Mouse (Mus musculus): ENCODE measurements around the gene Mrpl23. TPM values are rescaled to one million over a fixed set of nuclear protein-coding genes. Genes with fewer than 3 reads are reported as not detected.

Gene Mrpl23
- polyA plus RNA-seq, 1 experiment from 2014 or later: 20.7 TPM

GRCm38 (mm10) chr7:142551691-142552090 lies 19.2 kb downstream of the Mrpl23 start:
- DNase-seq (ENCODE audit: low spot score): no peak

- no peak for DNase-seq (ENCODE audit: low spot score)
Measured at GRCm38 (mm10) chr7:142552591-142553416, 20.3 kb downstream of the Mrpl23 start.

GRCm38 (mm10) chr7:142553417-142554335 lies 21.2 kb downstream of the Mrpl23 start:
- no peak for DNase-seq (ENCODE audit: low spot score)

- DNase-seq (ENCODE audit: low spot score): no peak
Measured at GRCm38 (mm10) chr7:142554625-142555024, 22.1 kb downstream of the Mrpl23 start.

- no peak for DNase-seq (ENCODE audit: low spot score)
Measured at GRCm38 (mm10) chr7:142555366-142556088, 23.0 kb downstream of the Mrpl23 start.

GRCm38 (mm10) chr7:142556089-142556476 lies 23.6 kb downstream of the Mrpl23 start:
- no peak for DNase-seq (ENCODE audit: low spot score)

GRCm38 (mm10) chr7:142557696-142558095 lies 25.2 kb downstream of the Mrpl23 start:
- DNase-seq (ENCODE audit: low spot score): no peak

- no peak for DNase-seq (ENCODE audit: low spot score)
Measured at GRCm38 (mm10) chr7:142558511-142559146, 26.1 kb downstream of the Mrpl23 start.

- no peak for DNase-seq (ENCODE audit: low spot score)
Measured at GRCm38 (mm10) chr7:142559651-142560175, 27.2 kb downstream of the Mrpl23 start.

- no peak for DNase-seq (ENCODE audit: low spot score)
Measured at GRCm38 (mm10) chr7:142560942-142561855, 28.7 kb downstream of the Mrpl23 start.

GRCm38 (mm10) chr7:142561856-142562404 lies 29.4 kb downstream of the Mrpl23 start:
- DNase-seq (ENCODE audit: low spot score): no peak

GRCm38 (mm10) chr7:142563168-142563567 lies 30.7 kb downstream of the Mrpl23 start:
- DNase-seq (ENCODE audit: low spot score): no peak

- no peak for DNase-seq (ENCODE audit: low spot score)
Measured at GRCm38 (mm10) chr7:142564955-142565643, 32.6 kb downstream of the Mrpl23 start.

- DNase-seq (ENCODE audit: low spot score): no peak
Measured at GRCm38 (mm10) chr7:142566512-142566911, 34.0 kb downstream of the Mrpl23 start.

GRCm38 (mm10) chr7:142568985-142569384 lies 36.5 kb downstream of the Mrpl23 start:
- DNase-seq (ENCODE audit: low spot score): no peak

- no peak for DNase-seq (ENCODE audit: low spot score)
Measured at GRCm38 (mm10) chr7:142570565-142570964, 38.1 kb downstream of the Mrpl23 start.

GRCm38 (mm10) chr7:142571458-142572220 lies 39.2 kb downstream of the Mrpl23 start:
- DNase-seq (ENCODE audit: low spot score): no peak

- DNase-seq (ENCODE audit: low spot score): no peak
Measured at GRCm38 (mm10) chr7:142572343-142572742, 39.9 kb downstream of the Mrpl23 start.
